Mouse (Mus musculus) C2C12 (cell line): ENCODE measurements around the gene Pbx4. TPM values are rescaled to one million over a fixed set of nuclear protein-coding genes. Genes with fewer than 3 reads are reported as not detected.

Source experiments
- H3K27me3 ChIP-seq: one replicate; pipeline ENCODE4 v1.6.1; 2011; ENCODE audit not compliant: control insufficient read depth, insufficient read depth, insufficient read length
- H3K36me3 ChIP-seq: one replicate; pipeline ENCODE4 v1.6.1; 2011; ENCODE audit not compliant: control insufficient read depth, insufficient read depth
- H3K4me3 ChIP-seq: one replicate; pipeline ENCODE4 v1.5.1; 2011; ENCODE audit warnings: mild to moderate bottlenecking, control low read depth; ENCODE audit not compliant: poor library complexity, insufficient read depth, severe bottlenecking
- H3K79me2 ChIP-seq: one replicate; pipeline ENCODE4 v1.6.1; 2011; ENCODE audit not compliant: control insufficient read depth, insufficient read depth
- H3K79me3 ChIP-seq: one replicate; pipeline ENCODE4 v1.6.1; 2011; ENCODE audit warnings: low read depth, control low read depth
- H3ac ChIP-seq: one replicate; pipeline ENCODE3; 2011; ENCODE audit warnings: low read depth; ENCODE audit not compliant: control insufficient read depth, insufficient read length
- CEBPB ChIP-seq: IDR thresholded peaks from one replicate; pipeline ENCODE4 v1.6.1; 2011; ENCODE audit warnings: low read depth, mild to moderate bottlenecking, control low read depth, moderate library complexity
- CTCF ChIP-seq: IDR thresholded peaks from one replicate; pipeline ENCODE4 v1.5.1; 2011; ENCODE audit not compliant: control insufficient read depth, insufficient read depth, insufficient read length
- FOSL1 ChIP-seq: IDR thresholded peaks from one replicate; pipeline ENCODE4 v1.8.0; 2011; ENCODE audit warnings: mild to moderate bottlenecking, low read length; ENCODE audit not compliant: poor library complexity, insufficient read depth, severe bottlenecking
- MAX ChIP-seq: IDR thresholded peaks from one replicate; pipeline ENCODE4 v1.6.1; 2011; ENCODE audit warnings: mild to moderate bottlenecking, control low read depth
- MYOD1 ChIP-seq: IDR thresholded peaks from one replicate; pipeline ENCODE4 v1.6.1; 2011; ENCODE audit warnings: low read depth; ENCODE audit not compliant: control insufficient read depth, insufficient read length
- MYOG ChIP-seq: IDR thresholded peaks from one replicate; pipeline ENCODE4 v1.6.1; 2011; ENCODE audit not compliant: control insufficient read depth, insufficient read length; ENCODE audit errors: extremely low read depth
- USF1 ChIP-seq: IDR thresholded peaks from one replicate; pipeline ENCODE4 v1.6.1; 2011; ENCODE audit warnings: low read depth, mild to moderate bottlenecking, control low read depth, moderate library complexity
- polyA plus RNA-seq: library from polyadenylated mRNA; unstranded; fragments of >200 nt; fragmentation: generic; extraction: Trizol; gene quantifications from one replicate; pipeline ENCODE4 v1.2.1, GENCODE M21; 2012; ENCODE audit warnings: missing spikeins

Gene Pbx4
- polyA plus RNA-seq, 1 experiment: 1.6 TPM

DNA sequence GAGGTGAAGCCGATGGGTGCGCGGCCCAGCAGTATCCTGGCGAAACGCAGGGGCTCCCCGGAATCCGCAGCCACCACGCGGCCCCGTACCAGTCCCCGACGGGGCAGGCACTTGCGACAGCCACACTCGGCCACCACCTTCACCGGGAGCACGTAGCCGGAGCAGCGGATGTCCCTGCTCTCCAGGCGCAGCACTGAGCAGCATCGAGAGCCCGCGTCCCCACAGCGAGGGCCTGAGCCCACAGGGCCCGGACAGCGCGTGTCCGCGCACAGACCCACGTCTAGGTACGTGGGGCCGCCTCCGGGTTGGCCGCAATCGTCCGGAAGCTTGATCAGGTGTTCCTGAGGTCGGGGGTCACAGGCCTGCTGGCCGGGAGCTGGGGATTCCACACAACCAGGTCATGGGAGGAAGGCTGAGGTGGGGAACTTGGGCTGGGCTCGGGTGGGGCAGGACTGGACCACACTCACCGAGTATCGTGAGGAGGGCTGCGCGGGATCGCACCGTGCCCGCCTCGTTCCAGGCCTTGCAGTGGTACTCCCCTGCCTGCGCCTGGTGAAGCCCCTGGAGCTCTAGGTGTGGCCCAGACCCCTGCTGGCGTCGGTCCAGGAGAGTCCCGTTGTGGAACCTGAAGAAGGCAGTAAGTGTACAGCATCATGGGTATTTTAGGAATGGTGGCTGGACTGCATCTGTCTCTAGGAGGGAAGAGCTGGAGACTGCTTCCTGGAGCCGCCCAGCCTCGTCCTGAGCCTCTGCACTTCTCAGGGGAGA is 50.7 kb downstream of the Pbx4 start:
- H3K4me3 ChIP-seq: no peak overlapping the region
- H3K79me2 ChIP-seq: no peaks in the 10 kb centered on the region
- TF ChIP-seq USF1: no peak
- no peak for TF ChIP-seq CTCF
- no peak for TF ChIP-seq MYOG
- TF ChIP-seq MAX: no peak
- peaks cover 12% of the 10 kb centered on the region for H3K27me3 ChIP-seq
- H3K79me3 ChIP-seq: no peaks in the 10 kb centered on the region
- no peaks in the 10 kb centered on the region for H3K36me3 ChIP-seq
- no peak overlapping the region for H3ac ChIP-seq

DNA sequence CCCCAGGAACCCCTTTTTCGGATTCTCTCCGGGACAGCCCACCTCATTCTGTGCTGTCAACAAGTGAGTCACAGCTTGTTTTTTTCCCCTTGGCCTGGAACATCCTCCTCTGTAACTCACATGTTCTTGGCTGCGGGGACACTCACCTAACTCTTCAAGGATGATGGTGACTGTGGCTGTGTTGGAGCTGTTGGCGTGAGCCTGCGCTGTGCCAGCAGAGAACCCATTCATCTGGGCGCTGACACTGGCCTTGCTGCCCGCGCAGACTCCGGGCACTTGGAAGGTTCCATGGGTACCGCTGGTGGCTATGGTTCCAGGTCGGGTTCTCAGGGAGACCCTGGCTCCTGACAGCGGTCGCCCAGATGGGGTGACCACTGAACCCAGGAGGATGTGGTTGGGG is 51.9 kb downstream of the Pbx4 start:
- no peak overlapping the region for H3ac ChIP-seq
- no peaks in the 10 kb centered on the region for H3K36me3 ChIP-seq
- no peak for TF ChIP-seq USF1
- TF ChIP-seq MYOD1: no peak
- TF ChIP-seq MAX: no peak
- no peak for TF ChIP-seq CEBPB
- no peak for TF ChIP-seq FOSL1
- TF ChIP-seq CTCF: no peak
- no peak for TF ChIP-seq MYOG
- no peak overlapping the region for H3K4me3 ChIP-seq
- H3K79me3 ChIP-seq: no peaks in the 10 kb centered on the region
- peaks cover 12% of the 10 kb centered on the region for H3K27me3 ChIP-seq
- no peaks in the 10 kb centered on the region for H3K79me2 ChIP-seq

DNA sequence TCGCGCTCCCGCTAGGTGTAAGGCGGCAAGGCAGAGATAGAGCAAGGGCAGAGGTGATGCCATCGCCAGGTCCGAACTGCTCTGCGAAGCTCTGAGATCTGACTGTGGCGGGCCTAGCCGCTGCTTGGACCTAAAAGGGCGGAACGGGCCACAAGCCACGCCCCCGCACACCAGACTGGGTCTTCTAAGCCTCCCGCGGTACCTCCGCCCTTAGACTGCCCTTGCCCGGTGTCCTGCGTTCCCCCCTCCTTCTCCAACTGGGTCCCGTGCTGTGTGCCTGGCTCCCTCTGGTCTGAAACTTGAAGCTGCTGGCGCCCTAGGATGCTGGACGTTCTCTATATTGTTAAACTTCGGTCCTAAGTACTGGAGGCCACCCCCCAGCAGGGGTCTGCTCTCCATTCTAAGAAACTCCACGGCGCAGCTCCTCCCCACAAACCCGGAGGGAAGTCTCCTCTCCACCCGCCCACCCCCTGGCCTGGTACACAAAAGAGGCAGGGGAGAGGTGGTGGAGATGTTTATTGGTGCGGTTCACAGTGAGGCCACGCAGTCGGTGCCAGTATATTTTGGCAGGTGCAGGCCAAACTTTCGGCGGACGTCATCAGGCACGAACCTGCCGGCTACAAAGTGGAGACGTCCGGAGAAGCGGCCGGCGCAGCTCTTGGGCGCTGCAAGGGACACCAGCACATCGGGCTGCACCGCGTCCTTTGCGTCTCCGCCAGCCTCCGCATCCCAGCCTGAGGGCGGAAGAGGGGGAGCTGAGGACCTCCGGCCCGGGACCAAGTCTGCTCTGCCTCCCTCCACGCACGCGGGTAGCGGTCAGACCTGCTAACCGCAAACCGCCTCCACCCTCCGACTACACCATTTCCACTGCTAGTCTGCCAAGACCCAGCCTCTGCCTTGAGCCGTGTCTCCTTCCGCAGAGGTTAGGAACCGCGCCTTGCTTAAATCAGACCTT is 55.3 kb downstream of the Pbx4 start, which contains the start of gene Cilp2:
Gene Cilp2 (minus strand): TSS at position 399 of the 955 bp plus-strand sequence.
- H3K4me3 ChIP-seq: no peak within 1 kb of the TSS
- no peaks in the 10 kb centered on the region for H3K79me3 ChIP-seq
- no peaks in the 10 kb centered on the region for H3K36me3 ChIP-seq
- H3K79me2 ChIP-seq: no peaks in the 10 kb centered on the region
- TF ChIP-seq CEBPB (no peak), MAX (no peak), USF1 (no peak), CTCF (no peak), FOSL1 (no peak), MYOD1 (no peak), MYOG (no peak)
- H3K27me3 ChIP-seq: peaks cover 12% of the 10 kb centered on the region
- peak within 1 kb of the TSS; percentile 18 for H3ac ChIP-seq

DNA sequence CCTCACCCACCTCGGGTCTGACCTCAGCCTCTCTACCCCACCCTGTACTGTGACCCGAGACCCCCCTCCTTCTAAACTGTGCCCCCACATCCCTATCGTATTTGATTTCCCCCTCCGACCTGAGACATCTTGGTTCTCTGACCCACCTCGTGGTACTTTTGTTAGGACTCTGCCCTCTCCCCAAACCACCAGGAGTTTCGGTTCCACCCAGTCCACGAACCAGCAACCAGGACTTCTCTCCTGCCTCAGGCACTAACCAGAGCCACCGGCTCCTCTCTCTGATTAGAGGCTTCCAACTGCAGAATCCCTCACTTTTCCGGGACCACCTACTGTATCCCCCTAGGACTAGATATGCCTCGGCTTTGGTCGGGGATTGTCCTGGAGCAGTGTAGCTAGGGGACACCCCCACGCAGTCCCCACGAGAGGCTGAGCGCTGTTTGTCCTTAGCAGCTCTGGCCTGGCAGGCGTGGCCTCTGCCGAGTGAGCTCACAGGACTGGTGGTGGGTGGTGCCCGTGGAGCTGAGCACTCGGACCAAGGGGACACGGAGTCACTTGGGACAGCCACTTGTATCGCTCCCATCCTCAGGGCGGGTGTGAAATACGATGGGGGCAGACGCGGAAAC is 56.1 kb downstream of the Pbx4 start:
- TF ChIP-seq MAX: no peak
- no peak for TF ChIP-seq MYOD1
- TF ChIP-seq MYOG: no peak
- TF ChIP-seq FOSL1: no peak
- TF ChIP-seq USF1: no peak
- TF ChIP-seq CTCF: no peak
- TF ChIP-seq CEBPB: no peak
- Histone ChIP-seq H3K36me3 (peaks cover 4% of the 10 kb centered on the region), H3K79me3 (no peaks in the 10 kb centered on the region), H3ac (peak overlapping the region; percentile 18), H3K79me2 (no peaks in the 10 kb centered on the region), H3K27me3 (peaks cover 12% of the 10 kb centered on the region), H3K4me3 (no peak overlapping the region)

DNA sequence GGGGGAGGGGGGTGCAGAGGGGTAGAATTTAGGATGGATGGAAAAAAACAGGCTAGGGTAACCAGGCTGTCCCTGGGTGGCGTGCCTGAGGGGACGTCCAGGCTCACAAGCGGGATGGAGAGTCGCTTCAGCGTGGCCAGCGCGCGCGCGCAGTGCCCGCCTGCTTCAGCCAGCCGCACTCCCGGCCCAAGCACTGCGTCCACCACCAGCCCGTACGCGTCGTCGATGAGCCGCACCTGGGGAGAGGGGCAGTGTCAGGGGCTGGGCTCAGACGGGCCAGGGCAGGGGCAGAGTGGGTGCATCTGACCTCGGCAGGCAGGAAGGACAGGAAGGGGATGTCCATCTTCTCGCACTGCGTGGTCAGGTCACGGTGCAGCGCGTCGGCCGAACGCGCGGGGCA is 56.6 kb downstream of the Pbx4 start:
- TF ChIP-seq MAX (no peak), CEBPB (no peak)
- Histone ChIP-seq H3K4me3 (no peak overlapping the region), H3K36me3 (peaks cover 5% of the 10 kb centered on the region), H3ac (no peak overlapping the region), H3K79me3 (no peaks in the 10 kb centered on the region), H3K79me2 (no peaks in the 10 kb centered on the region), H3K27me3 (peaks cover 12% of the 10 kb centered on the region)
